Mouse (Mus musculus) layer of hippocampus, adult 9-11 months (tissue): ENCODE data around the gene Arhgef10l.
A peak's percentile ranks its signal among the peaks of the same experiment; 100 is the strongest.

Experiments used
- DNase-seq: peaks from one replicate; pipeline ENCODE4 v3.0.0; 2022

The Arhgef10l gene

GRCm38 (mm10) chr4:140665760-140666159 lies at the start of gene Arhgef10l:
TSS of gene Arhgef10l (minus strand) at chr4:140666012.
- DNase-seq = no peak

GRCm38 (mm10) chr4:140714586-140714985 lies 48.8 kb upstream of the Arhgef10l start:
- DNase-seq = no peak

GRCm38 (mm10) chr4:140713480-140714365 lies 47.9 kb upstream of the Arhgef10l start:
- peak; percentile 98 for DNase-seq

GRCm38 (mm10) chr4:140711360-140711759 lies 45.5 kb upstream of the Arhgef10l start:
- DNase-seq = no peak

GRCm38 (mm10) chr4:140710781-140711180 lies 45.0 kb upstream of the Arhgef10l start:
- no peak for DNase-seq

- no peak for DNase-seq
Observed at GRCm38 (mm10) chr4:140709617-140710016, 43.8 kb upstream of the Arhgef10l start.

- DNase-seq = no peak
Observed at GRCm38 (mm10) chr4:140709111-140709510, 43.3 kb upstream of the Arhgef10l start.

- no peak for DNase-seq
Observed at GRCm38 (mm10) chr4:140708297-140708927, 42.6 kb upstream of the Arhgef10l start.

- no peak for DNase-seq
Observed at GRCm38 (mm10) chr4:140707615-140708014, 41.8 kb upstream of the Arhgef10l start.

GRCm38 (mm10) chr4:140704166-140704565 lies 38.4 kb upstream of the Arhgef10l start:
- DNase-seq = no peak

- no peak for DNase-seq
Observed at GRCm38 (mm10) chr4:140703636-140704035, 37.8 kb upstream of the Arhgef10l start.

GRCm38 (mm10) chr4:140702611-140703327 lies 37.0 kb upstream of the Arhgef10l start:
- DNase-seq = peak; percentile 65

GRCm38 (mm10) chr4:140701716-140702561 lies 36.1 kb upstream of the Arhgef10l start:
- no peak for DNase-seq

GRCm38 (mm10) chr4:140701049-140701715 lies 35.4 kb upstream of the Arhgef10l start:
- DNase-seq = peak; percentile 78

- DNase-seq = no peak
Observed at GRCm38 (mm10) chr4:140700269-140701018, 34.6 kb upstream of the Arhgef10l start, which contains the start of gene Rcc2. TSS of gene Rcc2 (plus strand) at chr4:140700541.

- DNase-seq = peak; percentile 83
Observed at GRCm38 (mm10) chr4:140699441-140700127, 33.8 kb upstream of the Arhgef10l start.

GRCm38 (mm10) chr4:140695675-140696585 lies 30.1 kb upstream of the Arhgef10l start:
- no peak for DNase-seq

GRCm38 (mm10) chr4:140695146-140695545 lies 29.3 kb upstream of the Arhgef10l start:
- DNase-seq = no peak

- no peak for DNase-seq
Observed at GRCm38 (mm10) chr4:140694551-140695060, 28.8 kb upstream of the Arhgef10l start.
